Mouse (Mus musculus): ENCODE results near the gene Zfp366.

Zfp366 gene

DNA sequence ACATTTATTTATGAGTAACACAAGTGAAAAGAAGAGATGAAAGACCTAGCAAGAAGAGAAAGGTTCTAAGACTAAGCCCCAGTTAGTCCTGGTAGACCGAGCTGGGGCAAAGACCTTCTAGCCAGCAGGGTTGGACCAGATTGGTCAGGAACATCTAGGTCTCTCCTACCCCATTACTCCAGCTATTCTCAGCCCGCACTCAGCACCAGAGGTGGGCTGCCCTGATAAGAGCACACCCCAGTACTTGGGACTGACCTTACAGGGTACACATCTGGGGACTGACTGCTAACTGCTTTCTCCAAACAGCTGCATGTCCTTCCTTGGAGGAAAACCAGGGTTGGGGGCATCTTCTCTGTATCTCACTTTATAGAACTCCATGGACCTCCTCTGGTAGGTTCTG, 66.2 kb downstream of the Zfp366 start:
- no peak for DNase-seq (ENCODE audit: low read depth, low spot score)

DNA sequence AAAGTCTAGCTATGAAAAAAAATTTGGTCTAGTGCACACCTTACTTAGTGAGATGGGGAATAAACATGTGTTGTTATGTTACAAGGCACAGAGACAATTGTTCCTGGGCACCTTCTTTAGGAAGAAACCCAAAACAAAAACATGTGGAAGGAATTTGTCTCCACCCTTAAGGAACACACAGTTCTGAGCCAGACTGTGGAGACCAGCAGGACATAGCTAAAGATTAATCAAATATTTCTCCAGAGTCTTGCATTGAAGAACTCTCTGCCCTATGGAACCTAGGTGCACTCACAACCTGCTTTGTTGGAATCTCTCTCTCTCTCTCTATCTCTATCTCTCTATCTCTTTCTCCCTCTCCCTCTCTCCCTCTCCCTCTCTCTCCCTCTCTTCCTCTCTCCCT, 69.6 kb downstream of the Zfp366 start:
- DNase-seq (ENCODE audit: low read depth, low spot score), result no peak

- no peak for DNase-seq (ENCODE audit: low read depth, low spot score)
Measured at GRCm38 (mm10) chr13:99254781-99255180, 70.2 kb downstream of the Zfp366 start.

DNA sequence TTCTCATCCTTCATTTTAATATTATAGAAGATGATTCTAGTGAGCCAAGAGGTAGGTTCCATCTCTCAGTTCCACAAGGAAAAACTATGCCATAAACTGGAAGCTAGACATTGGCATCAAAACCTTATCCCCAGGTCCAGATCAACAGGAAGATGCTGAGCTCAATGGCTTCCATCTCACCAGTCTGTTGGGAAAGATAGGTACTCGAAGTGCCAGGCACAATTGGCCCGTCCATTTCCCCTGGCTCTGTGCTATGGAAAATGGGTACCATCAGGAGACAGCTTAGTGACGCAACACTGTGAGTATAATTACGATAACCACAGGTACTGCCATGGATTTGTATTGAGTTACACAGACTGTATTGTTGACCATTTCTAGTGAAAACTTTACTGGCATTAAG, 72.3 kb downstream of the Zfp366 start:
- DNase-seq (ENCODE audit: low read depth, low spot score), result no peak

- no peak for DNase-seq (ENCODE audit: low read depth, low spot score)
Measured at GRCm38 (mm10) chr13:99258677-99259076, 74.1 kb downstream of the Zfp366 start.

GRCm38 (mm10) chr13:99259502-99260174, 75.0 kb downstream of the Zfp366 start:
- peak; percentile 73 for DNase-seq (ENCODE audit: low read depth, low spot score)

GRCm38 (mm10) chr13:99262406-99262805, 77.8 kb downstream of the Zfp366 start:
- no peak for DNase-seq (ENCODE audit: low read depth, low spot score)

DNA sequence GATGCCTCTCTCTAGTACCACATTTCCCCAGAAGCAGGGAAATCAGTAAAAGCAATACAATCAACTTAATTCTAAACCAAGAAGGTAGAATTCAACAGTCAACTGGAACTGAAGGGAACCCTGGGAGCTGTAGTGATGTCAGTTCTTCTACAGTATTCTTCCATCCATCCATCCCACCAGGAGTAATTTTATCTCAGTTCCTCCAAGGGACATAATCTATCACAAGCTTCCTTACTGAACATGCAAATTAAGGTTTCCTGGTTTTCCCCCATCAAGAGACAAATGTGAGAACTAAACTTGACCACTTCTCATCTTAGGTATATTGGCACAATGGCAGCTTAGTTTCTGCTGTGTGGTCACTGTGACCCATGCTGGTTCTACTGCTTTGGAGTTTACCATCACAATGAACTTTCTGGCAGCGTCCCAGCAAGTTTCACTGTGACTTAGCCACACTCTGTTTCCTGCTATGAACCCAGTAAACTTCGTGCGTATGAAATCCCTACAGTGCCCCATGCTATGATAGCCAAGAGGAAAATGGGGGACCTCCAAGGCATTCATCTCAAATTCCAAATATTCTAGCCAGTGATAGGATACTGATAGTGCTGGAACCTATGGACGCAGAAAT, 78.6 kb downstream of the Zfp366 start:
- DNase-seq (ENCODE audit: low read depth, low spot score), result no peak

DNA sequence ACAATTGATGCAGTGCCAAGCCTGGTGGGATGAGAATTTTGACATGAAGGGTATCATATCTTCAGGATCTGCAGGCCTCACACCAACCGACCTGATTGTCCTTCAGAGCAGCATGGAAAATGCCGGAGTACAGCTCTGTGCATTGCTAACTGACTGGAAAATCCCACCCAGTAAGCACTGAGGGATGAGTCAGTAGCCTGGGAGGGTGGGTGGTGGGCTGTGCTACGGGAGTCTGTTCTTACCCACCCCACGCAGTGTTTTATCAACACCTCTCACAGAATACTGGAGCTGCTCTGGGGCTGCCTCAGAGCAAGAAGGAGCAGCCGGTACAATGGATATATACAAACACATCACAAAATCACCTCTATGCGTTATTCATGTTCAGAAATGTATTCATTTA, 79.9 kb downstream of the Zfp366 start:
- DNase-seq (ENCODE audit: low read depth, low spot score), result peak; percentile 89

- no peak for DNase-seq (ENCODE audit: low read depth, low spot score)
Measured at GRCm38 (mm10) chr13:99272046-99272445, 87.4 kb downstream of the Zfp366 start.

- no peak for DNase-seq (ENCODE audit: low read depth, low spot score)
Measured at GRCm38 (mm10) chr13:99277521-99277920, 92.9 kb downstream of the Zfp366 start.

GRCm38 (mm10) chr13:99278511-99278910, 93.9 kb downstream of the Zfp366 start:
- DNase-seq (ENCODE audit: low read depth, low spot score), result no peak

GRCm38 (mm10) chr13:99279351-99279750, 94.7 kb downstream of the Zfp366 start:
- DNase-seq (ENCODE audit: low read depth, low spot score), result no peak

DNA sequence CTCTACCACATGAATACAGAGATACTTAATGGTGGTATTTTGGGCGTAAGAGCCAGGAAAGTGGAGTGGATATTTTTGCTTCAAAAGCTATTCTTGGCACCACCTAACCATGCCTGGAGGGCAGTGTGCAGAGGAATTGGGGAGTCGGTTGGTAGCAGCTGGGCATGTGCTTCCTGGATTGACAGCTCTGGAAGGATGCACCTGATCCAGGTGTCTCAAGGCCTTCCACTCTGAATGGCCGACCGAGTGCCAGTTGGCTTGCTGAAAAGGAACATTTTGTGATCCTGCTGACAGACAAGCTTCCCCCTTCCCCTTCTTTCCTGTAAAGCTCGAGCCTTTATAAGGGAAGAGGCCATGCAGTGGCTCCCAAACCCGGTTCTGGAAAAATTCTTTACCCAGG, 98.3 kb downstream of the Zfp366 start:
- DNase-seq (ENCODE audit: low read depth, low spot score), result no peak

- DNase-seq (ENCODE audit: low read depth, low spot score), result no peak
Measured at GRCm38 (mm10) chr13:99283916-99284315, 99.3 kb downstream of the Zfp366 start.

DNA sequence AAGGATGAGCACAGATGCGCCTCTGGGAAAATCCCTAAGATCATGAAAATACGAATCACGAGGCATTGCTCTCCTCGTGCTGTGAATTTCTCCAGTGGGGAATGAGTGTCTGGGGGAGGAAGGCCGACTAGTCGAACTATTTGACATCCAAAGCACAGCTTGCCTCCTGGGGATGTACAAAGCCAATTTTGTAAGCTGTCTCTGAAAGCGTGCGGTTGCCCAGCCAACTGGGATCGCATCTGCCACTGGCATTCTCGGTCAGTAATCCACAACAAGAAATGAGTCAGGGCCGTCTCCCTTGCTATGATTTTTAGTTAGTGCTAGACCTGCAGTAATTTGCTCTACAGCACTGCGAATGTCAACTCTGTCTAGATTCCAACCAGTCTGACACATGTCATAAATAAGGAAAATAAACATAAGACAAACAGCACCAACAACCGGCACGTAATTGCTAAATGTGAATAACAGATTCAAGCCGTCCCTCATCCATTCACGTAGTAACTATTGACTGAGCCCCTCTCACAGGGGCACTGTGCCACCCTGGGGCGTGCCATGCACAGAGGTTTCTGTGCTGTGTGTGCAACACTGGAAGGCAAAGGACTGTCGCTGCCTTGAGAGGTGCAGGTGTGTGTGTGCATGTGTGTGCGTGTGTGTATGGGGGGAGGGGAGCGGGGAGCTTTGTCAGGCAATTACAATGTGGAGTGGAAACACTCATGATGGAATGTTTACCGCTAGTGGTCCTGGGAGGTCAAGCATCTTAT, 100.0 kb downstream of the Zfp366 start:
- DNase-seq (ENCODE audit: low read depth, low spot score), result peak; percentile 87

GRCm38 (mm10) chr13:99285241-99285640, 100.6 kb downstream of the Zfp366 start:
- no peak for DNase-seq (ENCODE audit: low read depth, low spot score)

DNA sequence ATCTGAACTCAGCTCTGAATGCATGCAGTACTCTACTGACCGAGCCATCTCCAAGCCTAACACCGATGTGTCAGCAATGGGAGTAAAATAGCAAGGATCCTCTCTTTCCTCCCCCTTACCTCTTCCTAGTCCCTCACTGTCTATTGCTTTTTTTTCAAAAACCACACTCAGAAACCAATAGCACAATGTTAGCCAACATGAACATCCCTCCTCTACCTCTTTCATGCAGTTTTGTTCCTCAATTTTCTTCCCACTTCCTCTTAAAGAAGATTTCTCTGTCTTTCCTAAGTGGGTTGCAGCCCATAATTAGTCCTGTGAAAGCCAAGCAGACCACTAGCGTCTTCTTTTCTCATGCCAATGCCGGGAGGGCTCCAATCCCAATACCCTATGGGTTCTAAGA, 102.6 kb downstream of the Zfp366 start:
- DNase-seq (ENCODE audit: low read depth, low spot score), result no peak

DNA sequence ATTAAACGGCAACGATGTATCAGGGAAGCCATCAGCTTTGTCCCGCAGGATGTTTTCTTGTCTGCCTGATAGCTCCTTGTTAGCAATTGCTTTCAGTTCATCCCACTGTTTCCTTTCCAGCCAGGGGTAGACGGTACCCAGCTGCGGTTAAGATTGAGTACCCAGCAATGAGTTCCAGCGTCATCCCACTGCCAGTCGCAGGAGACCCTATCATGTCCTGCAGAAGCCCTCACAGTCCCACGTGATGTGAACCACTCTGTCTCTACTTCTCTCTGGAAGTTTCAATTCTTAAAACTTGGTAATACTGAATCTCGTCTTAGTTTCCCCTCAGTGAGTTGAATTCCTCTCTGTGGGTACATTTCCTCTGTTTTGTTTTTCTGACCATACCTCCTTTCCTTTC, 103.2 kb downstream of the Zfp366 start:
- DNase-seq (ENCODE audit: low read depth, low spot score), result no peak

DNA sequence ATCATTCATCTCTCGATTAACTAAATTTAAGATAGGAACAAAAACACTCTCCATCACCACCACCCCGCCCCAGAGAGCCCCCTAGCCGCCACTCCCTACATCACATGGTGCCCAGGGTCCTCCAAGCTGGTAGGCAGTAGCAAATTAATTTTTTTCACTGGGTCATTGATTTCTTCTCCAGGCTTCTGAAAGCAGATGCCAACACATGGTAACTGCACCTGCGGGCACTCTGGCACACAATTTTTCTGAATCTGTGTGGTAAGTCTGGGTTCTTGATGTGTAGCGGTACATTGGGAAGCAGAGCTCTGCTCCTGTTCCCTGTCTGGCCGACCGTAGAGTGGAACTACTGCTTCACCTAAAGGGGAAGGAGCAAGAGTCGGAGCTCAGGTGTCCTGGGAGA, 106.1 kb downstream of the Zfp366 start:
- no peak for DNase-seq (ENCODE audit: low read depth, low spot score)

DNA sequence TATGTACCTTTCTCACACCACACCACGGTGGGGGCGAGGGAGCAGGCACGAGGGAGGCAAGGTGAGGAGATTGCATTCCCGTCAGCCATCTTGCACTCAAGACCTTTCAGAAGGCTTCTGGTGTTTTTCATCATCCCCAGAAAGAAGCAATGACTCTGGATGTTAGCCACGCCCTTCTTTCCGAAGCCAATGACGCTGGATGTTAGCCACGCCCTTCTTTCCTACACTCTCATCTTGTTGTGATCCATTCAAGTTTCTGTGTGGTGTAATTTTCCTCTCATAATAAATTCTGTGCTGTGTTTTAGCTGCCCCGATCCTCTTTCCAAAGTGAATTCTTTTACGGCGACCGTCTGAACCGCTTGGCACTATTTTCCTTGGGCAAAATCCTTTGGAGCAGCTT, 109.6 kb downstream of the Zfp366 start:
- no peak for DNase-seq (ENCODE audit: low read depth, low spot score)

DNA sequence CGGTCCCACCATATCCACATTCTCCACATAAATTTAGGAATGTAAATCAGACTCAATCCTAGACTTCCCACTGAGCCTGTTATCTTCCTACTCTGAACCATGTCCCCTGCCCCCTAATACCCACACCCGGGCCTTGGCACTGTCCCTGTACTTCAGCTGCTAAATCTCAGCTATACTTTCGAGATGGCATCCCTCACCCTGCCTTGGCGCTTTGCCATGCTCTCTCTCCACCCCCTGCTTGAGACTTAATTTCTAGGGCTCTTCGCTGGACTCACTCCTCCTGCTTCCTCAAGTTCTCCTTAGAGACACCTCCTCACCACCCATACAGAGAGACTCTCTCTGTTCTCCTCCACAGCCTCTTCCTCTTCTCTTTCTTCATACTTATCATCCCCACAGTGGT, 115.3 kb downstream of the Zfp366 start:
- no peak for DNase-seq (ENCODE audit: low read depth, low spot score)
